Mouse (Mus musculus) stomach, postnatal 0 days (tissue): ENCODE data around the gene Cenpx. TPM values are rescaled to one million over a fixed set of nuclear protein-coding genes. Genes with fewer than 3 reads are reported as not detected.
"Not testable (repeated sequence)": the region's sequence is repeated elsewhere in the genome, so short reads cannot be mapped to it uniquely, and the experiment has no call there.

Experiments used
- ATAC-seq: fragments of 200-750 bp; cut with Nextera tagmentation; 2 replicates; pipeline ENCODE4 v1.8.0; 2017; ENCODE audit not compliant: low FRiP score, low TSS enrichment
- DNase-seq: peaks from one replicate; pipeline ENCODE4 v3.0.0-alpha.2; 2016; ENCODE audit warnings: low spot score
- H3K27ac ChIP-seq: fragments of 300-500 bp; sonication (generic); replicated peaks from 2 replicates; pipeline ENCODE4 v1.5.1; 2014; ENCODE audit warnings: mild to moderate bottlenecking, control low read depth
- H3K27me3 ChIP-seq: fragments of 300-500 bp; sonication (generic); 2 replicates; pipeline ENCODE4 v1.6.1; 2014; ENCODE audit warnings: low read length; ENCODE audit not compliant: control insufficient read depth, insufficient read depth
- H3K36me3 ChIP-seq: fragments of 300-500 bp; sonication (generic); 2 replicates; pipeline ENCODE4 v1.6.1; 2014; ENCODE audit warnings: low read length, mixed read lengths; ENCODE audit not compliant: control insufficient read depth, insufficient read depth
- H3K4me1 ChIP-seq: fragments of 300-500 bp; sonication (generic); replicated peaks from 2 replicates; pipeline ENCODE4 v1.6.1; 2014; ENCODE audit warnings: antibody characterized with exemption; ENCODE audit not compliant: control insufficient read depth, insufficient read depth
- H3K4me2 ChIP-seq: fragments of 300-500 bp; sonication (generic); replicated peaks from 2 replicates; pipeline ENCODE4 v1.6.1; 2014; ENCODE audit warnings: low read depth, mild to moderate bottlenecking, control low read depth, moderate library complexity
- H3K4me3 ChIP-seq: fragments of 300-500 bp; sonication (generic); 2 replicates; pipeline ENCODE4 v1.5.1; 2014; ENCODE audit warnings: low read depth, low read length, control low read depth
- H3K9ac ChIP-seq: fragments of 300-500 bp; sonication (generic); 2 replicates; pipeline ENCODE4 v1.6.1; 2014; ENCODE audit warnings: mild to moderate bottlenecking, low read length, control low read depth, mixed read lengths
- H3K9me3 ChIP-seq: fragments of 300-500 bp; sonication (generic); 2 replicates; pipeline ENCODE4 v1.6.1; 2016; ENCODE audit warnings: low read length; ENCODE audit not compliant: control insufficient read depth
- CTCF ChIP-seq: IDR thresholded peaks from 2 replicates; pipeline ENCODE4 v1.5.1; 2016; ENCODE audit warnings: antibody characterized with exemption, low read depth, mild to moderate bottlenecking, moderate library complexity
- EP300 ChIP-seq: optimal IDR thresholded peaks from 2 replicates; pipeline ENCODE3; 2016; ENCODE audit warnings: antibody characterized with exemption
- WGBS: fragments of 180-500 bp; shearing (Covaris S2); extraction: QIAGEN DNeasy Blood & Tissue Kit; methylation state at CpG from one replicate; pipeline ENCODE4 v1.1.7; 2014; 5-methylcytosine and 5-hydroxymethylcytosine counted together
- polyA plus RNA-seq: library from polyadenylated mRNA; unstranded; fragments of >200 nt; fragmentation: Nextera tagmentation; extraction: Ambion mirVana; gene quantifications from 2 replicates; pipeline ENCODE4 v1.2.1, GENCODE M21; 2015

The Cenpx gene
- polyA plus RNA-seq = 123 and 127 TPM in 2 replicates

GRCm38 (mm10) chr11:120713580-120714518 lies at the start of gene Cenpx, which contains the start of gene Lrrc45:
TSS of gene Cenpx (minus strand) at chr11:120713738.
TSS of gene Lrrc45 (plus strand) at chr11:120713925.
- Histone ChIP-seq H3K27ac (peak within 1 kb of the TSS; percentile 81), H3K4me2 (peak within 1 kb of the TSS; percentile 97), H3K4me1 (no peaks in the 10 kb centered on the region), H3K9me3 (no peaks in the 10 kb centered on the region), H3K4me3 (peak within 1 kb of the TSS; percentile 62), H3K27me3 (no peaks in the 10 kb centered on the region), H3K36me3 (peaks cover 8% of the 10 kb centered on the region), H3K9ac (peak within 1 kb of the TSS; percentile 68)
- 3% methylated on average over 53 of the region's 53 CpGs for WGBS
- ATAC-seq = peak; percentile 93
- peak; percentile 98 for DNase-seq
- TF ChIP-seq CTCF (no peak), EP300 (no peak)

- Histone ChIP-seq H3K4me2 (0 out of 2 replicates have a peak within 1 kb of the TSS, but pooled peaks have one; percentile 8), H3K27ac (peak within 1 kb of the TSS; percentile 67)
- not testable (repeated sequence) for H3K4me1 ChIP-seq, H3K9ac ChIP-seq, H3K4me3 ChIP-seq, H3K9me3 ChIP-seq, H3K27me3 ChIP-seq, H3K36me3 ChIP-seq
- peak; percentile 58 for ATAC-seq
- DNase-seq = peak; percentile 64
- 19% methylated on average over 14 of the region's 14 CpGs for WGBS
Measured at GRCm38 (mm10) chr11:120762672-120763041, 49.1 kb upstream of the Cenpx start, which contains the start of gene Hmga1b. TSS of gene Hmga1b (plus strand) at chr11:120762794.

GRCm38 (mm10) chr11:120761811-120762671 lies 48.5 kb upstream of the Cenpx start:
- no peaks in the 10 kb centered on the region for H3K4me1 ChIP-seq
- H3K27me3 ChIP-seq = no peaks in the 10 kb centered on the region
- H3K9ac ChIP-seq = no peak overlapping the region
- DNase-seq (peak; percentile 70), ATAC-seq (peak; percentile 87)
- H3K4me2 ChIP-seq = no peak overlapping the region
- no peaks in the 10 kb centered on the region for H3K36me3 ChIP-seq
- H3K4me3 ChIP-seq = no peak overlapping the region
- peak; percentile 27 for TF ChIP-seq CTCF
- no peak for TF ChIP-seq EP300
- H3K27ac ChIP-seq = peak overlapping the region; percentile 67
- 54% methylated on average over 14 of the region's 14 CpGs for WGBS
- no peaks in the 10 kb centered on the region for H3K9me3 ChIP-seq

GRCm38 (mm10) chr11:120760236-120760635 lies 46.7 kb upstream of the Cenpx start:
- no peaks in the 10 kb centered on the region for H3K27me3 ChIP-seq
- H3K4me1 ChIP-seq = no peaks in the 10 kb centered on the region
- no peaks in the 10 kb centered on the region for H3K36me3 ChIP-seq
- H3K4me2 ChIP-seq = no peak overlapping the region
- DNase-seq (no peak), ATAC-seq (no peak)
- no peaks in the 10 kb centered on the region for H3K9me3 ChIP-seq
- no peak overlapping the region for H3K4me3 ChIP-seq
- TF ChIP-seq CTCF (no peak), EP300 (no peak)
- WGBS = 74% methylated on average over 9 of the region's 9 CpGs
- no peak overlapping the region for H3K27ac ChIP-seq
- no peak overlapping the region for H3K9ac ChIP-seq

GRCm38 (mm10) chr11:120751606-120752005 lies 38.1 kb upstream of the Cenpx start:
- Histone ChIP-seq H3K27me3 (no peaks in the 10 kb centered on the region), H3K27ac (no peak overlapping the region), H3K9ac (no peak overlapping the region), H3K36me3 (no peaks in the 10 kb centered on the region), H3K9me3 (no peaks in the 10 kb centered on the region), H3K4me2 (no peak overlapping the region), H3K4me3 (no peak overlapping the region), H3K4me1 (no peaks in the 10 kb centered on the region)
- no peak for DNase-seq
- TF ChIP-seq CTCF (no peak), EP300 (no peak)
- ATAC-seq = no peak
- WGBS = 49% methylated on average over 4 of the region's 4 CpGs
